Mouse (Mus musculus) splenic B cell, adult 2 months (primary cell): ENCODE measurements around the gene Id1.

Experiments
- DNase-seq: peaks from one replicate; pipeline ENCODE4 v3.0.0-alpha.2; 2011; ENCODE audit warnings: low read depth, low spot score
- H3K27me3 ChIP-seq: 2 replicates; pipeline ENCODE4 v1.6.1; 2012; ENCODE audit warnings: mild to moderate bottlenecking, low read length, moderate library complexity, mixed read lengths; ENCODE audit not compliant: control insufficient read depth, poor library complexity, insufficient read depth, severe bottlenecking
- H3K36me3 ChIP-seq: 2 replicates; pipeline ENCODE4 v1.6.1; 2012; ENCODE audit warnings: mild to moderate bottlenecking, low read length, moderate library complexity, mixed read lengths; ENCODE audit not compliant: control insufficient read depth, poor library complexity, insufficient read depth, severe bottlenecking

Id1 gene

GRCm38 (mm10) chr2:152776019-152776418 lies 40.0 kb downstream of the Id1 start:
- no peaks in the 10 kb centered on the region; the same call in 1 of the 2 replicates for H3K27me3 ChIP-seq
- H3K36me3 ChIP-seq, result no peaks in the 10 kb centered on the region; the same call in 1 of the 2 replicates
- no peak for DNase-seq

GRCm38 (mm10) chr2:152776435-152776834 lies 40.4 kb downstream of the Id1 start:
- DNase-seq, result no peak
- Histone ChIP-seq H3K36me3 (no peaks in the 10 kb centered on the region; the same call in 1 of the 2 replicates), H3K27me3 (no peaks in the 10 kb centered on the region)

- Histone ChIP-seq H3K36me3 (no peaks in the 10 kb centered on the region; the same call in 1 of the 2 replicates), H3K27me3 (no peaks in the 10 kb centered on the region)
- DNase-seq, result no peak
Measured at GRCm38 (mm10) chr2:152777081-152777480, 41.0 kb downstream of the Id1 start.

GRCm38 (mm10) chr2:152780466-152780865 lies 44.4 kb downstream of the Id1 start:
- no peaks in the 10 kb centered on the region; the same call in 1 of the 2 replicates for H3K36me3 ChIP-seq
- H3K27me3 ChIP-seq, result no peaks in the 10 kb centered on the region
- no peak for DNase-seq

- DNase-seq, result no peak
- H3K27me3 ChIP-seq, result no peaks in the 10 kb centered on the region
- no peaks in the 10 kb centered on the region; the same call in 1 of the 2 replicates for H3K36me3 ChIP-seq
Measured at GRCm38 (mm10) chr2:152781031-152781711, 45.1 kb downstream of the Id1 start.

GRCm38 (mm10) chr2:152782656-152783055 lies 46.6 kb downstream of the Id1 start:
- DNase-seq, result no peak
- Histone ChIP-seq H3K36me3 (no peaks in the 10 kb centered on the region; the same call in 1 of the 2 replicates), H3K27me3 (no peaks in the 10 kb centered on the region)

GRCm38 (mm10) chr2:152783241-152783640 lies 47.2 kb downstream of the Id1 start:
- no peak for DNase-seq
- Histone ChIP-seq H3K36me3 (no peaks in the 10 kb centered on the region), H3K27me3 (no peaks in the 10 kb centered on the region)

- no peaks in the 10 kb centered on the region for H3K36me3 ChIP-seq
- H3K27me3 ChIP-seq, result no peaks in the 10 kb centered on the region
- DNase-seq, result no peak
Measured at GRCm38 (mm10) chr2:152784640-152785039, 48.6 kb downstream of the Id1 start.

- DNase-seq, result no peak
- no peaks in the 10 kb centered on the region for H3K36me3 ChIP-seq
- H3K27me3 ChIP-seq, result no peaks in the 10 kb centered on the region
Measured at GRCm38 (mm10) chr2:152785446-152786350, 49.6 kb downstream of the Id1 start.
